Mouse (Mus musculus) C2C12 (cell line): ENCODE results near the gene Rp9.

ENCODE experiments used
- CEBPB ChIP-seq: IDR thresholded peaks from one replicate; pipeline ENCODE4 v1.6.1; 2011; ENCODE audit warnings: low read depth, mild to moderate bottlenecking, control low read depth, moderate library complexity
- CTCF ChIP-seq: IDR thresholded peaks from one replicate; pipeline ENCODE4 v1.5.1; 2011; ENCODE audit not compliant: control insufficient read depth, insufficient read depth, insufficient read length
- FOSL1 ChIP-seq: IDR thresholded peaks from one replicate; pipeline ENCODE4 v1.8.0; 2011; ENCODE audit warnings: mild to moderate bottlenecking, low read length; ENCODE audit not compliant: poor library complexity, insufficient read depth, severe bottlenecking
- MAX ChIP-seq: IDR thresholded peaks from one replicate; pipeline ENCODE4 v1.6.1; 2011; ENCODE audit warnings: mild to moderate bottlenecking, control low read depth
- MYOD1 ChIP-seq: IDR thresholded peaks from one replicate; pipeline ENCODE4 v1.6.1; 2011; ENCODE audit warnings: low read depth; ENCODE audit not compliant: control insufficient read depth, insufficient read length
- MYOG ChIP-seq: IDR thresholded peaks from one replicate; pipeline ENCODE4 v1.6.1; 2011; ENCODE audit not compliant: control insufficient read depth, insufficient read length; ENCODE audit errors: extremely low read depth
- USF1 ChIP-seq: IDR thresholded peaks from one replicate; pipeline ENCODE4 v1.6.1; 2011; ENCODE audit warnings: low read depth, mild to moderate bottlenecking, control low read depth, moderate library complexity

DNA sequence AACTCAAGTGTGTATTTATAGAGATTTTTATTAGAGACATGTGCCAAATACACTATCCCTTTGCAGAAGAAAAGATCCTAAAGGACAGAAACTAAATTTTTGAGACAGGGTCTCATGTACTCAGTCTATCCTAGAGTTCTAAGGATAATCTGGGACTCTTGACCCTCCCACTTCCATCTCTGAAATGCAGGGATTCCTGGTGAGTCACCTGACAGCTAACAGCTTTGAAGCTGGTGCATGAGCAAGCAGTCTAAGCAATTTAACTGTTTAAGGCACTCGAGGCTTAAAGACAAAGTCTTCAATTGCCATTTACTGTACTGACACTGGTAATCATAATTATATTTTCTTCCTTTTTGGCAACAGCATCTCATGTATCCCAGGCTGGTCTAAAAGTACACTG, 47.0 kb downstream of the Rp9 start:
- TF ChIP-seq MAX: no peak
- no peak for TF ChIP-seq CTCF
- TF ChIP-seq CEBPB: no peak
- TF ChIP-seq MYOG: no peak
- no peak for TF ChIP-seq USF1
- TF ChIP-seq MYOD1: no peak
- TF ChIP-seq FOSL1: no peak
